Mouse (Mus musculus): Measurements from ENCODE around the gene Zswim4. TPM values are rescaled to one million over a fixed set of nuclear protein-coding genes. Genes with fewer than 3 reads are reported as not detected.
A peak's percentile ranks its signal among the peaks of the same experiment; 100 is the strongest.

Gene Zswim4
- polyA plus RNA-seq (2021; fragmentation: Nextera tagmentation), result 2.5 and 2.9 TPM in 2 replicates
- long read RNA-seq, experiment 1, full-length matches to known transcripts, result 1 of 6 reads
- long read RNA-seq, experiment 1, partial matches to known transcripts, result 3 of 6 reads
- long read RNA-seq, experiment 1, other reads (novel, unspliced or antisense), result 2 of 6 reads
- long read RNA-seq, experiment 2, full-length matches to known transcripts, result 2 of 9 reads
- long read RNA-seq, experiment 2, partial matches to known transcripts, result 7 of 9 reads
- long read RNA-seq, experiment 2, other reads (novel, unspliced or antisense), result 0 of 9 reads

GRCm38 (mm10) chr8:84236998-84237473 lies at the start of gene Zswim4:
Gene Zswim4 (minus strand): TSS chr8:84237055.

GRCm38 (mm10) chr8:84269950-84270773 lies 33.3 kb upstream of the Zswim4 start, which contains the start of gene Ccdc130:
Gene Ccdc130 (minus strand): TSS chr8:84270380.

GRCm38 (mm10) chr8:84256822-84257610 lies 20.2 kb upstream of the Zswim4 start, which contains the start of gene Mri1:
Gene Mri1 (minus strand): TSS chr8:84257326.

GRCm38 (mm10) chr8:84249257-84250170 lies 12.7 kb upstream of the Zswim4 start, which contains the start of gene D8Ertd738e:
Gene D8Ertd738e (minus strand): TSS chr8:84249719.

GRCm38 (mm10) chr8:84185117-84185516 lies 51.7 kb downstream of the Zswim4 start, which contains the start of gene Nanos3:
Gene Nanos3 (minus strand): TSS chr8:84185217.

Small RNA genes within 50 kb of the gene (microRNA-seq; reads per million reads assigned to microRNA genes)
- gene Mir181c (933 reads per million, percentile 80 among the genes with 10 or more reads in this experiment), gene Mir181d (1,461 reads per million, percentile 84 among the genes with 10 or more reads in this experiment), gene Mir23a (10,632 reads per million, percentile 95 among the genes with 10 or more reads in this experiment), gene Mir24-2 (not detected), gene Mir27a (76.9 reads per million, percentile 56 among the genes with 10 or more reads in this experiment), gene Mir3074-2 (not detected)

Other genes starting within 250 kb of the Zswim4 start
- gene Samd1, start 239.4 kb downstream of the Zswim4 start, polyA plus RNA-seq (2021; fragmentation: Nextera tagmentation), result 1.2 and 1.9 TPM in 2 replicates
- gene 1700067K01Rik, start 235.6 kb downstream of the Zswim4 start, polyA plus RNA-seq (2021; fragmentation: Nextera tagmentation), result 0.19 and 0.21 TPM in 2 replicates
- gene 2210011C24Rik, start 224.9 kb downstream of the Zswim4 start, polyA plus RNA-seq (2021; fragmentation: Nextera tagmentation), result 1.8 and 2.0 TPM in 2 replicates
- gene Palm3, start 215.6 kb downstream of the Zswim4 start, polyA plus RNA-seq (2021; fragmentation: Nextera tagmentation), result 0.39 and 0.70 TPM in 2 replicates
- 0.38 and 0.53 TPM in 2 replicates for gene Il27ra, start 194.5 kb downstream of the Zswim4 start, polyA plus RNA-seq (2021; fragmentation: Nextera tagmentation)
- not detected in 2 replicates for gene Rln3, start 192.1 kb downstream of the Zswim4 start, polyA plus RNA-seq (2021; fragmentation: Nextera tagmentation)
- 1.4 and 2.5 TPM in 2 replicates for gene Gm10643, start 171.9 kb downstream of the Zswim4 start, polyA plus RNA-seq (2021; fragmentation: Nextera tagmentation)
- gene Rfx1, start 170.2 kb downstream of the Zswim4 start, polyA plus RNA-seq (2021; fragmentation: Nextera tagmentation), result 1.4 and 1.6 TPM in 2 replicates
- 1.8 and 2.8 TPM in 2 replicates for gene Dcaf15, start 132.3 kb downstream of the Zswim4 start, polyA plus RNA-seq (2021; fragmentation: Nextera tagmentation)
- 0.09 TPM in 1 of 2 replicates, not detected in the other for gene Podnl1, start 111.1 kb downstream of the Zswim4 start, polyA plus RNA-seq (2021; fragmentation: Nextera tagmentation)
- 9.7 and 12.2 TPM in 2 replicates for gene Cc2d1a, start 89.1 kb downstream of the Zswim4 start, polyA plus RNA-seq (2021; fragmentation: Nextera tagmentation)
- 1.2 and 1.5 TPM in 2 replicates for gene 4930432K21Rik, start 89.0 kb downstream of the Zswim4 start, polyA plus RNA-seq (2021; fragmentation: Nextera tagmentation)
- gene Nanos3, start 51.8 kb downstream of the Zswim4 start, polyA plus RNA-seq (2021; fragmentation: Nextera tagmentation), result 4.2 and 5.5 TPM in 2 replicates
- gene D8Ertd738e, start 12.7 kb upstream of the Zswim4 start, polyA plus RNA-seq (2021; fragmentation: Nextera tagmentation), result 438 and 480 TPM in 2 replicates
- 12.7 and 14.8 TPM in 2 replicates for gene Mri1, start 20.3 kb upstream of the Zswim4 start, polyA plus RNA-seq (2021; fragmentation: Nextera tagmentation)
- gene Ccdc130, start 33.3 kb upstream of the Zswim4 start, polyA plus RNA-seq (2021; fragmentation: Nextera tagmentation), result 21.8 and 23.0 TPM in 2 replicates
- gene Cacna1a, start 151.4 kb upstream of the Zswim4 start, polyA plus RNA-seq (2021; fragmentation: Nextera tagmentation), result 4.6 and 6.4 TPM in 2 replicates

Data from layer of hippocampus, adult 6 months (tissue).